Mouse (Mus musculus): Measurements from ENCODE around the gene C1s2.
"Not testable (repeated sequence)": the region's sequence is repeated elsewhere in the genome, so short reads cannot be mapped to it uniquely, and the experiment has no call there.

C1s2 gene

GRCm38 (mm10) chr6:124636858-124637460 lies 1.1 kb upstream of the C1s2 start:
- not testable (repeated sequence) for DNase-seq

DNA sequence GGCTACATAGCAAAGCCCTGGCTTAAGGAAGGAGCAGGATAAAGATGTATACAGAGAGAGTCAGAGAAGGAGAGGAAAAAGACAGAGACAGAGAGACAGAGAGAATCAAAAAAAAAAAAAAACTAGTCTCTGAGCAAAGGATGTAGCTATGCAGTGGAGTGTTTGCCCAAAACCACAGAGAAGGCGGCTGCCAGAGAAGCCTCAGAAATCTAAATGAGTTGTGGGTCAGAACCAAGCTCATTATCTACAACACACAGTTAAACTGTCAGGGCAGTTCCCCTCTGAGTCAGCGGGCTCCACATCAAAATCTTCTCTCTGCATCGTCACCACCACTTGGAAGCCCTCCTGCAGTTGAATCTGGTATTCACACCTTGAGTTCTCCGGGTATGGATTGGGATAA lies 5.1 kb downstream of the C1s2 start:
- no peak for DNase-seq

GRCm38 (mm10) chr6:124626184-124626583 lies 9.7 kb downstream of the C1s2 start:
- DNase-seq, result not testable (repeated sequence)

GRCm38 (mm10) chr6:124625612-124626011 lies 10.3 kb downstream of the C1s2 start:
- no peak for DNase-seq

DNA sequence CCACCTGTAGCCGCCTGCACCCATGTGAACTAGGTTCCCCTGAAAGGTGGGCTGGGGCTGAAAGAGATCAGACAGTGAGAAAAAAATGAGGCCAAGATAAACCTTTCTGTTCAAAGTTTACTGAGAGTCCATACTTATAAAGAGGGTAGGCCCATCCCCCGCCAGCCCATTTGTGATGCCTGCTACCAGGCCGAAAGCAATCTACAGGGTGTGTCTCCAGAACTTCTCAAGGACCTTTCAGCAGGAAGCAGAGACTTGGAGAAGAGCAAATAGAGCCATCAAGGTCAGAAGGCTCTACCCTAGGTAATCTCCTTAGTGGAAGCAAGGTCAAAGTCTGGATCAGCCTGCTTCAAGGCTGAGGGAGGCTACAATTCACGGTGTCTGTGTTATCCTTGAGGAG lies 33.9 kb downstream of the C1s2 start:
- DNase-seq, result no peak

- no peak for DNase-seq
Observed at GRCm38 (mm10) chr6:124593121-124593520, 42.8 kb downstream of the C1s2 start.

- no peak for DNase-seq
Observed at GRCm38 (mm10) chr6:124592186-124592700, 43.6 kb downstream of the C1s2 start.

GRCm38 (mm10) chr6:124588771-124589170 lies 47.1 kb downstream of the C1s2 start:
- DNase-seq, result no peak

DNA sequence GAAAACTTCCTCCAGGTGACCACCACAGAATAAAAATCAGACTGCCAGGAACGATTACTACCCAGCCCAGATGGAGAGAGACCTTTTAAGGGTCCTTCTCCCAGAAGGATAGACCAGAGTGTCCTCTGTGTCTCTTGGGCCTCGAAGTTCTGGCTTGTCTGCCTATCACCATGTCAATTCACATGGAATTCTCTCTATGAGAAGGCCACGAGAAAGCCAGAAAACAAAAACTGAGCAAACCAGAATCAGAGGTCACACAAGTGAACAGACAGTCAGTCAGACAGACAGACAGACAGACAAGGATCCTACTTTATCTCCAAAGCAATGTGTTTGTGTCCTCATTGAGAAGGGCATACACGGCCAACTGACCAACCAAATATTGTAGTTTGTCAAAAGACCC lies 49.6 kb downstream of the C1s2 start:
- DNase-seq, result no peak

DNA sequence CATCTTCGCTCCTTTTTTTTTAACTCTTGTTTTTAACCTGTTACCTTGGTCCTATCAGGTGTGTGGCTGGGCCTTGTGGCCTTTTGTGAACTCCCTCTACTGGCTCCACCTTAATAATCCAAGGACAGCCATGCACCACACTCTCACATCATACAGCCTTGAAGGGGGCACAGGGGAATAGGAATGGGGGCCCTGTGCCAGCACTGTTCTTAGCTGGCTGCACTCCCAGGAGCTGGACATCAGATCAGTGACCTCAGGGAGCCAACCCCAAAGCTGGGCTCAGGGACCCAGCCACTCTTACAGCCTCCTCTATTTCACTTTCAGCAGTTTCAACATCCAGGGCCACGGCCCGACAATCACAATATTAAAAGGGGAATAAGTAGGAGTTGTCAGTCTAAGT lies 50.1 kb downstream of the C1s2 start:
- DNase-seq, result no peak

GRCm38 (mm10) chr6:124584935-124585334 lies 51.0 kb downstream of the C1s2 start:
- no peak for DNase-seq

DNA sequence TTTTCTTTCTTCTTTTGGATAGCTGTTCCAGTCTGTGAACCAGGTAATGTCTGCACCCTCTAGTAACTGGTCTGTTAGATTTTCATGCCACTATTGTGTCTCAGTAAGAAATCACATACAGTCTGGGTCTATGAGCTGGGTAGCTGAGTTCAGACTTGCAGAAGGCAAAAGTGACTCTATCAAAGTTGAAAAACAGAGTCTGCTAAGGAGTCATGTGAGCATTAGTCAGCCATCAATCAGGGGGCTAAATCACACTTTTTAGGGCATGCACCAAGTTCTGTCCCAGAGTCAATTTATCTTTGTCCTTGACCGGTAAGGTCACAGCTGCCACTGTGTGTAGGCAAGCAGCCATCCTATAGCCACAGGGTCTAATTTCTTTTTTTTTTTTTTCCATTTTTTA lies 53.7 kb downstream of the C1s2 start:
- no peak for DNase-seq

GRCm38 (mm10) chr6:124580155-124580554 lies 55.7 kb downstream of the C1s2 start:
- not testable (repeated sequence) for DNase-seq

GRCm38 (mm10) chr6:124575155-124575678 lies 60.7 kb downstream of the C1s2 start:
- not testable (repeated sequence) for DNase-seq
